Mouse (Mus musculus) midbrain, embryonic 15.5 days (tissue): ENCODE results near the gene Kyat1. TPM values are rescaled to one million over a fixed set of nuclear protein-coding genes. Genes with fewer than 3 reads are reported as not detected.

Experiments used
- ATAC-seq: fragments of 200-750 bp; cut with Nextera tagmentation; replicated peaks from 2 replicates; pipeline ENCODE4 v1.8.0; 2017; ENCODE audit warnings: moderate TSS enrichment
- H3K27ac ChIP-seq: fragments of 300-500 bp; sonication (generic); 2 replicates; pipeline ENCODE4 v1.5.1; 2015; ENCODE audit warnings: mild to moderate bottlenecking, inconsistent platforms
- H3K27me3 ChIP-seq: fragments of 300-500 bp; sonication (generic); replicated peaks from 2 replicates; pipeline ENCODE4 v1.6.1; 2015; ENCODE audit warnings: inconsistent platforms
- H3K36me3 ChIP-seq: fragments of 300-500 bp; sonication (generic); replicated peaks from 2 replicates; pipeline ENCODE4 v1.6.1; 2015; ENCODE audit warnings: inconsistent platforms
- H3K4me1 ChIP-seq: fragments of 300-500 bp; sonication (generic); 2 replicates; pipeline ENCODE4 v1.6.1; 2015; ENCODE audit warnings: inconsistent platforms
- H3K4me2 ChIP-seq: fragments of 300-500 bp; sonication (generic); 2 replicates; pipeline ENCODE4 v1.6.1; 2015; ENCODE audit warnings: inconsistent platforms, mild to moderate bottlenecking, moderate library complexity
- H3K4me3 ChIP-seq: fragments of 300-500 bp; sonication (generic); 2 replicates; pipeline ENCODE4 v1.5.1; 2015; ENCODE audit warnings: mild to moderate bottlenecking, inconsistent platforms
- H3K9ac ChIP-seq: fragments of 300-500 bp; sonication (generic); 2 replicates; pipeline ENCODE4 v1.6.1; 2015; ENCODE audit warnings: mild to moderate bottlenecking, inconsistent platforms
- H3K9me3 ChIP-seq: fragments of 300-500 bp; sonication (generic); 2 replicates; pipeline ENCODE4 v1.6.1; 2016; ENCODE audit warnings: inconsistent platforms
- WGBS: fragments of 180-500 bp; shearing (Covaris S2); methylation state at CpG from one replicate; pipeline ENCODE4 v1.1.7; 2015; ENCODE audit warnings: mixed read lengths; 5-methylcytosine and 5-hydroxymethylcytosine counted together
- polyA plus RNA-seq: library from polyadenylated mRNA; unstranded; fragments of >200 nt; fragmentation: Nextera tagmentation; extraction: Ambion mirVana; gene quantifications from 2 replicates; pipeline ENCODE4 v1.2.1, GENCODE M21; 2015

Gene Kyat1
- polyA plus RNA-seq, result 15.0 and 16.8 TPM in 2 replicates

- H3K9me3 ChIP-seq, result no peaks in the 10 kb centered on the region
- H3K27me3 ChIP-seq, result no peaks in the 10 kb centered on the region
- H3K4me3 ChIP-seq, result peak within 1 kb of the TSS; percentile 68
- H3K4me1 ChIP-seq, result peaks cover 17% of the 10 kb centered on the region
- WGBS, result under 1% methylated on average over 44 of the region's 44 CpGs
- ATAC-seq, result peak; percentile 98
- peak within 1 kb of the TSS; percentile 77 for H3K27ac ChIP-seq
- peak within 1 kb of the TSS; percentile 83 for H3K4me2 ChIP-seq
- H3K36me3 ChIP-seq, result no peaks in the 10 kb centered on the region
- H3K9ac ChIP-seq, result peak within 1 kb of the TSS; percentile 54
Measured at GRCm38 (mm10) chr2:30205629-30206357, at the start of gene Kyat1. Kyat1 (minus strand) TSS chr2:30205847.

- no peak overlapping the region for H3K4me2 ChIP-seq
- peaks cover 35% of the 10 kb centered on the region for H3K36me3 ChIP-seq
- ATAC-seq, result no peak
- H3K9me3 ChIP-seq, result no peaks in the 10 kb centered on the region
- WGBS, result 88% methylated on average over 5 of the region's 5 CpGs
- H3K27me3 ChIP-seq, result no peaks in the 10 kb centered on the region
- no peak overlapping the region for H3K4me3 ChIP-seq
- no peak overlapping the region for H3K27ac ChIP-seq
- no peaks in the 10 kb centered on the region for H3K4me1 ChIP-seq
- no peak overlapping the region for H3K9ac ChIP-seq
Measured at GRCm38 (mm10) chr2:30253809-30254208, 48.2 kb upstream of the Kyat1 start.

DNA sequence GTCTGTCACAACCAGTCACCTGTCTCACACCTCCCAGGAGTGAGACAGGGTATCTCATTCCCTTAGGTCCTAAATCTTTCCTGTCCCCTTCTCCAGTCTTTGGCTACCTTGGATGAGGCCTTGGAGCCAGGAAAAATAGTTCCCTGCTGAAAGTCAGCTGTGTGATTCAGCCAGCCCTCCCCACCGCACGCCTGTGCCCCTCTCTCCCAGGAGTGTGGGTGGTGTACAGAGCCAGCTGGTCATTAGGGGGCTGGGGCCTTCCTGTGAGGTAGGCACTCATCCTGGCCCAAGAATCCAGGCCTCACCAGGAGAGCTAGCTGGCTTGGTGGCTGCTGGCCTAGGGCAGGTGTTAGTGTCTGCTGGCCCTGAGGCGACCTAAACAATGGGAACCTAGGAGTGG is 46.9 kb upstream of the Kyat1 start:
- H3K4me3 ChIP-seq, result no peak overlapping the region
- 74% methylated on average over 3 of the region's 3 CpGs for WGBS

GRCm38 (mm10) chr2:30251417-30252104 is 45.9 kb upstream of the Kyat1 start:
- no peaks in the 10 kb centered on the region for H3K9me3 ChIP-seq
- H3K4me1 ChIP-seq, result no peaks in the 10 kb centered on the region
- ATAC-seq, result no peak
- 91% methylated on average over 5 of the region's 5 CpGs for WGBS
- no peaks in the 10 kb centered on the region for H3K27me3 ChIP-seq
- peaks cover 25% of the 10 kb centered on the region for H3K36me3 ChIP-seq
- no peak overlapping the region for H3K9ac ChIP-seq
- H3K27ac ChIP-seq, result no peak overlapping the region
- H3K4me2 ChIP-seq, result no peak overlapping the region
- H3K4me3 ChIP-seq, result no peak overlapping the region

More for the DNA sequence above, 46.9 kb upstream of the Kyat1 start:
- no peak overlapping the region for H3K27ac ChIP-seq
- peaks cover 34% of the 10 kb centered on the region for H3K36me3 ChIP-seq
- H3K4me1 ChIP-seq, result no peaks in the 10 kb centered on the region
- no peak overlapping the region for H3K9ac ChIP-seq
- no peaks in the 10 kb centered on the region for H3K9me3 ChIP-seq
- H3K27me3 ChIP-seq, result no peaks in the 10 kb centered on the region
- ATAC-seq, result no peak
- no peak overlapping the region for H3K4me2 ChIP-seq

GRCm38 (mm10) chr2:30250166-30251128 is 44.8 kb upstream of the Kyat1 start:
- no peak overlapping the region for H3K9ac ChIP-seq
- no peaks in the 10 kb centered on the region for H3K9me3 ChIP-seq
- peaks cover 13% of the 10 kb centered on the region for H3K36me3 ChIP-seq
- 87% methylated on average over 10 of the region's 10 CpGs for WGBS
- ATAC-seq, result no peak
- H3K4me1 ChIP-seq, result no peaks in the 10 kb centered on the region
- H3K4me3 ChIP-seq, result no peak overlapping the region
- H3K27ac ChIP-seq, result no peak overlapping the region
- no peaks in the 10 kb centered on the region for H3K27me3 ChIP-seq
- H3K4me2 ChIP-seq, result no peak overlapping the region

GRCm38 (mm10) chr2:30249182-30249581 is 43.5 kb upstream of the Kyat1 start:
- H3K27me3 ChIP-seq, result no peaks in the 10 kb centered on the region
- peaks cover 16% of the 10 kb centered on the region for H3K36me3 ChIP-seq
- no peak for ATAC-seq
- 98% methylated on average over 3 of the region's 3 CpGs for WGBS
- no peak overlapping the region for H3K4me2 ChIP-seq
- H3K4me1 ChIP-seq, result no peaks in the 10 kb centered on the region
- H3K9me3 ChIP-seq, result no peaks in the 10 kb centered on the region
- H3K9ac ChIP-seq, result no peak overlapping the region
- no peak overlapping the region for H3K27ac ChIP-seq
- no peak overlapping the region for H3K4me3 ChIP-seq

DNA sequence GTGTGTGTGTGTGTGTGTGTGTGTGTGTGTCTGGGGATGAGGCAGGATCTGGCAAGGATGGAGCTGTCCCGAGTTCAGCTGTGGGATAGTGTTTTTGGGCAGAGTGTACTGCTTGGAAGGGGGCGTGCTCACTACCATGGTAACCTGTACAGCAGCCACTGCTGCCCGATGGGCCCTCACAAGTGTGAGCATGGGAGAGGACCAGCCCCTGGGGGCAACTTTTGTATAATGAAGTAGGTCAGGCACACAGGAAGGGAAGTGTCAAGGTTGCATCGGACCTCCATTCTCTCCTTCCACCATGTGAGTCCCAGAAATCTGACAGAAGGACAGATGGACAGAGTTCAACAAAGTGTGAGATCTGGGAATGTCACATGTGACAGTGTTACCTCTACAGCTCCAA is 42.0 kb upstream of the Kyat1 start:
- 75% methylated on average over 4 of the region's 4 CpGs for WGBS
- H3K9ac ChIP-seq, result no peak overlapping the region
- H3K4me1 ChIP-seq, result no peaks in the 10 kb centered on the region
- H3K27ac ChIP-seq, result no peak overlapping the region
- ATAC-seq, result no peak
- no peak overlapping the region for H3K4me3 ChIP-seq
- H3K36me3 ChIP-seq, result peaks cover 23% of the 10 kb centered on the region
- H3K4me2 ChIP-seq, result no peak overlapping the region
- no peaks in the 10 kb centered on the region for H3K27me3 ChIP-seq
- H3K9me3 ChIP-seq, result no peaks in the 10 kb centered on the region

- no peak overlapping the region for H3K9ac ChIP-seq
- H3K27ac ChIP-seq, result no peak overlapping the region
- 0 out of 2 replicates have a peak, but pooled peaks cover 1% of the 10 kb centered on the region for H3K4me1 ChIP-seq
- H3K27me3 ChIP-seq, result no peaks in the 10 kb centered on the region
- H3K4me3 ChIP-seq, result no peak overlapping the region
- peaks cover 23% of the 10 kb centered on the region for H3K36me3 ChIP-seq
- no peak overlapping the region for H3K4me2 ChIP-seq
- H3K9me3 ChIP-seq, result no peaks in the 10 kb centered on the region
- no peak for ATAC-seq
- 96% methylated on average over 5 of the region's 5 CpGs for WGBS
Measured at GRCm38 (mm10) chr2:30247036-30247435, 41.4 kb upstream of the Kyat1 start.

DNA sequence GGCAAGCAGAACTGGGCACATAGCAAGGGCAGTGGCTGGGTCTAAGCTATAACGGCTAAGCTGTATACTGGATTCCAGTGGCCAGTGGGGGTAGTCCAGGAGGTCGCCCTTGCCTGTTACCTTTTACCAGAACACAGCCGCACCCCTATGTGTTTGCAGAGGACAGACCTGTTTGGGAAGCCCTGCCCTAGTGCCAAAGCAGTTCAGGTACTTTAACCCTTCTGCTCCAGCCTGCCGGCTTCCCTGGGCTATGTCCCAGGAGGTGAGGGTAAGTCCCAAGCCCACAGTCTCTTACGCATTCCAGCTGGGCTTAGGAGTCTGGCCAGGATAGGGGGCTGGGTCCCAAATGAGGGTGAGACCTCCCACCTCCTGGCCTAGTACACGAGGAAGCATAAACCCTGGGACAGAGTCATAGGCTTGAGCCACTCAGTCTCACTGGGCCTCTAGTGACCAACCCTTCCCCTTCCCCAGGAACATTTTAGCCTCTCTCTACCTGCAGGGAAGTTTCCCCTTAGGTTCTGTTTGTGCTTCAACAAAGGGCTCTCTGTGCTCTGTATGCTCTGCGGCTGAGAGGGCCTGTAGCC is 39.0 kb upstream of the Kyat1 start:
- no peak overlapping the region for H3K4me3 ChIP-seq
- H3K9ac ChIP-seq, result no peak overlapping the region
- peaks cover 7% of the 10 kb centered on the region for H3K4me1 ChIP-seq
- H3K36me3 ChIP-seq, result peaks cover 28% of the 10 kb centered on the region
- no peak overlapping the region for H3K4me2 ChIP-seq
- WGBS, result 77% methylated on average over 7 of the region's 7 CpGs
- H3K27ac ChIP-seq, result no peak overlapping the region
- no peaks in the 10 kb centered on the region for H3K9me3 ChIP-seq
- no peaks in the 10 kb centered on the region for H3K27me3 ChIP-seq
- no peak for ATAC-seq

DNA sequence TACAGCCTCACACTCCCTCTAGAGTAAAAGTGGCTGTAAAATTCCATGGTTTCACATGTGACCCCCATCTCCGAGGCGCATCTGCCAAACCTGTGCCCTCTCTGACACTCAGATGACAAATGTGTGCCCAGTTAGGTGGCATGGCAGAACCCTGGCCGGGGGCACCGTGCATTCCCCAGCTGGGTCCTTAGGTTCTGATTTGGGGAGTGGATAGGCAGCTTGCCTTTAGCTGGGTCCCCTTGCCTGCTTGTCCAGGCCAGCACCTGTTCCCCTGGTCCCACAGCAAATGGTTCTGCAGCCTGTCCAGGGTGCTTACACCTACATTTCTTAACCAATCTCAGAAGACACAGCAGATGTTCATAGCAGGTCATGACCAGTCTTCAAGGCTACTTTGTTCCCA is 37.7 kb upstream of the Kyat1 start:
- Histone ChIP-seq H3K36me3 (peaks cover 20% of the 10 kb centered on the region), H3K27ac (no peak overlapping the region), H3K9ac (no peak overlapping the region), H3K9me3 (no peaks in the 10 kb centered on the region), H3K27me3 (no peaks in the 10 kb centered on the region), H3K4me2 (no peak overlapping the region), H3K4me3 (no peak overlapping the region), H3K4me1 (peaks cover 20% of the 10 kb centered on the region)
- no peak for ATAC-seq
- 95% methylated on average over 4 of the region's 4 CpGs for WGBS

GRCm38 (mm10) chr2:30242509-30242908 is 36.9 kb upstream of the Kyat1 start:
- no peak for ATAC-seq
- H3K4me2 ChIP-seq, result no peak overlapping the region
- 40% methylated on average over 4 of the region's 4 CpGs for WGBS
- no peaks in the 10 kb centered on the region for H3K27me3 ChIP-seq
- peaks cover 22% of the 10 kb centered on the region for H3K4me1 ChIP-seq
- H3K27ac ChIP-seq, result no peak overlapping the region
- H3K36me3 ChIP-seq, result peaks cover 17% of the 10 kb centered on the region
- H3K4me3 ChIP-seq, result no peak overlapping the region
- H3K9ac ChIP-seq, result no peak overlapping the region
- H3K9me3 ChIP-seq, result no peaks in the 10 kb centered on the region

GRCm38 (mm10) chr2:30240267-30240666 is 34.6 kb upstream of the Kyat1 start, which contains the start of gene Gm28035:
Gm28035 (plus strand) TSS chr2:30240567.
- peaks cover 17% of the 10 kb centered on the region for H3K36me3 ChIP-seq
- 85% methylated on average over 2 of the region's 2 CpGs for WGBS
- H3K4me1 ChIP-seq, result peaks cover 29% of the 10 kb centered on the region
- no peak within 1 kb of the TSS for H3K4me3 ChIP-seq
- no peaks in the 10 kb centered on the region for H3K27me3 ChIP-seq
- H3K9me3 ChIP-seq, result no peaks in the 10 kb centered on the region
- peak within 1 kb of the TSS; percentile 75; the same call in 1 of the 2 replicates for H3K4me2 ChIP-seq
- H3K27ac ChIP-seq, result no peak within 1 kb of the TSS
- peak within 1 kb of the TSS; percentile 79; the same call in 1 of the 2 replicates for H3K9ac ChIP-seq
- ATAC-seq, result no peak
